Mouse (Mus musculus) urinary bladder, postnatal 4 days (tissue): Measurements from ENCODE around the gene Zfp956.

ENCODE experiments used
- DNase-seq, 2 experiments: peaks; one replicate each; pipeline ENCODE4 v3.0.0; 2021 to 2022; ENCODE audit warnings: low spot score in 2 of 2

The Zfp956 gene

DNA sequence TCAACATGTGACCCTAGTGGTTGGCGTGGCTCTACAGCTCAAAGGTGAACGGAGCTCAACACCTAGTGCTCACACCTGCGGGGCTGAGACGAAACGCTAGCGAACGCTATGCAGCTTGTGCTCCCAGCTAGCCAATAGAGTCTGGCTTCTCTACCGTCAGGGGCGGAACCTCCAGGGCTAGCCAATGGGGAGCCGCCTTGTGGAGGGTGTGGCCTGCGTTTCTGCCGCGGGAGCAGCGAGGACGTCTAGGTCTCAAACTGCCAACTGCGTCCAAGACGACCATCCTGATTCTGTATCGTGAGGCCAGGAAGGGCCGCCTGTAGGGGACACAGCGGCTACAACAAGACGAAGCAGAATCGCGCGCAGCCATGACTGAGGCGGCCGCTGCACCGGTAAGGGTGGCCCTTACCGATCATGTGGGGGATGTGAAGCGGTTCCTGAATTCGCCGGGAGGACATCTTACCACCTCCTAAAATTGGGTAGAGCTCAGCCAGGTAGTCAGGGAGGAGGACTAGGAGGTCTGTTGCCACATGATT is at the start of gene Zfp956:
Gene Zfp956, plus strand, starts transcription at position 200 of the 536 bp plus-strand sequence.
- DNase-seq: peak; percentile 88 to 94

- no peak for DNase-seq
Measured at GRCm38 (mm10) chr6:47903587-47903986, 49.6 kb upstream of the Zfp956 start.

DNA sequence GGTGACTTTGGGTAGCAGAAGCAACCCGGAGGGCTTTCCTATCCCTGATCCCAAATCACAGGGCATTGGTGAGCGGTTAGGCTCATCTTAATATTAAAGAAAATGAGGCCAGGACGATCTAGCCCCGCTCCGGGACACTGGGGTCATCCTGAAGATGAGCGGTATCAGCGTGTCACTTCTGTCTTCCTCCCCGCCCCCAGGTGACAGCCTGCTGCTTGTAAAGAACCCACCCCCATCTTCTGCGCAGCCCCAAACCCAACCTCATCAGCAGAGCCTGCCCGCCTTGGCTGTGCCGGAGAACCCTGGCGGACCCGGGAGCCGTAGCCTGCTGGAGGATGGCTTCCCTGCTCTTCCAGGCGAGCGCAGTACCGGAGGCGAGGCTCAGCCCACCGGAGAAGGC is 48.8 kb upstream of the Zfp956 start:
- no peak for DNase-seq

DNA sequence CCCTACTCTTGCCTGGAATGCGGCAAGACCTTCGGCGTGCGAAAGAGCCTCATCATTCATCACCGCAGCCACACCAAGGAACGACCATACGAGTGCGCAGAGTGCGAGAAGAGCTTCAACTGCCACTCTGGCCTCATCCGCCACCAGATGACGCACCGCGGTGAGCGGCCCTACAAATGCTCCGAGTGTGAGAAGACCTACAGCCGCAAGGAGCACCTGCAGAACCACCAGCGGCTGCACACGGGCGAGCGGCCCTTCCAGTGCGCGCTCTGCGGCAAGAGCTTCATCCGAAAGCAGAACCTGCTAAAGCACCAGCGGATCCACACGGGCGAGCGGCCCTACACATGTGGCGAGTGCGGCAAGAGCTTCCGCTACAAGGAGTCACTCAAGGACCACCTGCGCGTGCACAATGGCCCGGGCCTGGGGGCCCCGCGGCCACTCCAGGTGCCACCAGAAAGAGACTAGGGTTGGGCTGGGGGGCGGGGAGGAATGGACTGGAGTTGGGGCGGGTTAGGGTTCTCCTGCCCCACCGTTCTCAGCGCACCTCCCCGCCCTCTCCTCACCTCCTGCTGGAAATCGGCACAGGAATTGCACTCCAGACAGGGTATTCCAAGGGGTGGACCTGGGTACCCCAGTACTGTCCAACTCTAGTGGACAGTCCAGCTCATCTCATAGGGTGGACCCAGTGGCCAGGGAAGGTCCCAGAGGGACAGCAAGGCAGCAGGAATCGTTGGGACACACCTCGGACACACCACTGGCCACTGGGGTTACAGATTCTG is 48.1 kb upstream of the Zfp956 start:
- no peak for DNase-seq

- no peak for DNase-seq
Measured at GRCm38 (mm10) chr6:47906326-47906725, 46.9 kb upstream of the Zfp956 start.

GRCm38 (mm10) chr6:47909007-47909406 is 44.2 kb upstream of the Zfp956 start:
- DNase-seq: no peak

DNA sequence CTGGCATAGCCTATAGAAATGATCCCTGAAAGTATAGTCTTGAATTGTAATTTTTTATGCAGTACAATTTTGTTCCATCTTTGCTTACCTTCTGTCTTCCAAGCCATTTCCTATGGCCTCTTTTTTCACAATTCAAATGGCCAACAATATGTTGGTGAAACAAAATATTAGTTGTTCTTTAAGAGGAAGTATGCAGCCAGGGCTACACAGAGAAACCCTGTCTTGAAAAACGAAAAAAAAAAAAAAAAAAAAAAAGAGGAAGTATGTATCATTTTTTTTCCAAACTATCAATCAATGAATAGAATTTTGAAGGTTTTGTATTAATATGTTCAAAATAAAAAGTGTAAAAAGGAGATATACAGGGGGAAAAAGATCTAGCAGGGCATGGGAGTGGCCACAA is 41.5 kb upstream of the Zfp956 start:
- DNase-seq: no peak

GRCm38 (mm10) chr6:47912991-47913390 is 40.2 kb upstream of the Zfp956 start:
- DNase-seq: no peak

DNA sequence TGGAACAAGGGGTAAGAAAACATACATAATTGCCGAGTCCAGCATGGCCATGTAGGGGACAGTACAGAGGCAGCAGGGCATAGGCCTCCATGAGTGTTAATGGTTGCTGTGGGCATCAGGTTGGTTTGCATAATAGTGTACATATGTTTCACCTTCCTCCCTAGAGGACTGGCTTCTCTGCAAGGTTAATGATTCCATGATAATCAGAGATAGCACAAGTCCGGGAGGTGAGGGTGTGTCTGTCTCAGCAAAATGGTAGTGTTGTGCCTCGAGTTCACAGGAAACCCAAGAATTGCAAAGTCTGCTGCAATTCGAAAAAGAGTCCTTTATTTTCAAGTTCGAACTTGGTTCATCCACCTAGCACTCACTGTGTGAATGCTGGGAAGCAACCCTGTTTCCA is 36.1 kb upstream of the Zfp956 start:
- no peak for DNase-seq

DNA sequence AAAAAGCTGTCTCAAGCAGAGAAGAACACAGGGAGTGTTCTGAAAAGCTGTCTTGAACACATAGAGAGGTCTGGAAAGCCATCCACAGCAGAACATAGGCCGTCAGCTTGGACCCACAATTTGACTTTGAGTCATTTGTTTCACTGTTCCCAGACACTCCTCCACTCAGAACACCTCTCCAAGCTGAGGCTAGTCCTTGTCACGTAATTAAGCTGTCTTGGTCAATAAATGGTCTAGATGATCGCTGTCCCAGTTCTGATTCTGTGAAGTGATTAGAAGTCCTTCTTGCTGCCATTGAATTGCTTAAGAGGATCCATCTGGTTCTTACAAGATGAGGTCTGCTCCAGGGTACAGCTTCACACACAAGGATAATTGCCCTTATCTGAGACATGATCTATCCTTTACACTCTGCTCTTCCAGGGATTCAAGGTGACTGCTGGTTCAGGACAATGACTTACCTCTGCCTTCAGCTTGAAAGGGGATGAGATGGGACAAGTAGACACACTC is 34.4 kb upstream of the Zfp956 start:
- DNase-seq: no peak

DNA sequence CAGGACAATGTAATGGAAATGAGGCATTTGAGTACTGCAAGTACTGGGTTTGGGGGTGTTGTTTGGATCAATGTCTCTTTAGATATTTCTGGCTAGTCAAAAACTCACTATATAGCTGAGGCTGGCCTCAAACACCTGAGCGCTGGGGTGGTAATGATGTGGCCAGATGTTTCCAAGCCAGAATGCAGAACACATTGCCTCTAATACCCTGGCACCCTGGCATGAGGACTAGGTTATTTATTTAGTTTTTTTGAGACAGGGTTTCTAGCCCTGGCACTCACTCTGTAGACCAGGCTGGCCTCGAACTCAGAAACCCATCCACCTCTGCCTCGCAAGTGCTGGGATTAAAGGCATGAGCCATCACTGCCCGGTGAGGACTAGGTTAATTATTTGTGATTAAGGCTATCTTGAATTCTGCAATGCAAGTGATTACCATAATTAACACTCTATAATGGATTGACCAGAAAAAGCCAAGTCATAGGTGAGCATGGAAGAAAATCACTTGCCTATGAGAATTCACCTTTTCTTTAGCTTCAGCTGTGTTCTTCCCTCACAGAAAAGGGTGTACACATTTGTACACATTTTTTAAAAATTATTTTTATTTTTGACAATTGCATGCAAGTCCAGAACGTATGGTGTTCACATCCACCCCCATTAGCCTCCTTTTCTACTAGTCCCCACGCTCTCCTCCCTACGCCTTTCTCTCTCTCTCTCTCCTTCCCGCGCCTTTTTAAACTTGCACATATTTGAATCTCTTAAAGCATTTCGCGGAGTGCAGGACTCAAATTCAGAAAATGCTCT is 33.3 kb upstream of the Zfp956 start:
- no peak for DNase-seq

DNA sequence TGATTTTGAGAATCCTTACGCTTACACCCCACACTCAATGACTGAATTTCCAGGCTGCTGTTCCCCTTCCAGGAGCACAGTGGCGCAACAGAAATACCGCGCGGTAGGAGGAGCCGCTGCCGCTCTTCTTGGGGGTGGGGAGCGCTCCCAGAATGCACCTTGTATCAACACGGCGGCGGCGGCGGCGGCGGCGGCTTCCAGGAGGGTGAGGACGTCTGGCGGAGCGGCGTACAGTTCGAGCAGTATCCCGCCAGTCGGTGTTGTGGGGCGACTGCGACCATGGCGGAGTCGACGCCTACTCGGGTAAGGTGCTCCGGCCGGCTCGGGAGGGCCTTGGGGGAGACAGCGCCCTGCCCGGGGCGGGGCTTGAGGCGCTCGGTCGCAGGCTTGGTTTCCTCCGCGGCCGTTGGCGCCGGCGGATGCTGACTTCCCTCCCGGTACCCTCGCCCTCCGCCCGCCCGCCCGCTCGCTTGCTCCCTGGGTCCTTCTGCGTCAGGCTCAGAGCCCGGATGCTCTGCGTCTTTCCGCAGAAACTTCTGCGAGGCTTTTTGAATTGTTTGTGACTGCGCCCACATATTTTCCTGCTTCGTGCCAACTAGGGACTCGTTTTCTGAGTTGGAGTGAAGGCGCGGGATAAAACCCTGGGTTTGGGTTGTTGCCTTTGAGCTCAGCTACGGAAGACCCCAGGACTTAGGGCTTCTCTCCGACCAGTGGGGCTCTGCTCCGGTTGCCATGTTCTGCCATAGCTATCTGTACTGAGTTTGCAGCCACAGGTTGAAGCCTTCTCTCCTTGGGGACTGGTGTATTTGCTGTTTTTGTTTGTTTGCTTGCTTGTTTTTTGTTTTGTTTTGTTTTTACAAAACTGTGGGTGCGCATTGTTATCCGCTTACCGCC is 32.5 kb upstream of the Zfp956 start, which contains the start of gene Zfp212:
Gene Zfp212, plus strand, starts transcription at position 30 of the 894 bp plus-strand sequence.
- DNase-seq: peak; percentile 82 to 84

DNA sequence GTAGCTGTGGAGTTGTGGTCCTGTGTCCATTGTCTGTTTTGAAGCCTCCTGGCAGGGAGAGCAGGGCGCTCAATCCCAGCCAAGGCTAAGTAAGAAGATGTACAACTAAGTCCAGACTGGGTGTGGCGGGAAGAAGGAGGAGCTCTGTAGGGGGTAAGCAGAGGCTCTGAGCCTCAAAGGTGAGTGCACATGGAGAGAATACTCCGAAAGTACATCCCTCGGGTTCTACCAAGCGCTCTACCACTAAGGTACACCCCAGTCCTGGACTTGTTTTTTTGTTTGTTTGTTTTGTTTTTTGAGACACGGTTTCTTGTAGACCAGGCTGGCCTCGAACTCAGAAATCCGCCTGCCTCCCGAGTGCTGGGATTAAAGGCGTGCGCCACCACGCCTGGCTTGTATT is 10.7 kb upstream of the Zfp956 start:
- DNase-seq: no peak

DNA sequence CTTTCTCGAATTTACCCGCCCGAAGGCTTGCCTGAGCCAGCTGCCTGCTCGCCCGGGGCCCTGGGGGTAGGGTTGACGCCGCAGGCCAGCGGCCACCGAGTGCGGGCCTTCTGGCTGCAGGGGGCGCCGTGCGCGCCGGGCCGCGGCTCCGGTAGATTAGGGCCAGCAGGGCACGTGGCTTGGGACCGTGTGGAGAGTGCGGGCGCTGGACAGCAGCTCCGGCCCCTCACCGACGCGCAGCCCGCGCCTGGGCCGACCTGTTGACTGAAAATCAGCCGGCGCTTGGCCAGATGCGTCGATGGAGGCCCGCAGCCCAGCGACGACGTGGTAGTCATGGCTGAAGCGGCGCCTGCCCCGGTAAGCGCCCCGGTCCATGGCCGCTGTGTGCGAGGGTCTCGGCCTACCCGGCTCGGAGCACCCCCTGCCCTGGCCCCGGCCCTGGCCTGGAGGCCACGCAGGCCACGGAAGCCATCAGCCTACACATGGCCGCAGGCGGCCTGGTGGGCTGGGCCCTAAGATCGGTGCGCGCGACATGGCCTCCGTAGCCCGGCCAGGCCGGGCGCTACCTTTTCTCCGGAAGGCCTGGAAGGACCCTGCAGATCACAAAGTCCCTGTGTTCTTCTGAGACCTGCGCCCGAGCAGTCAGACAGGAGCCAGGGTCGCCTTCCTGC is 10.0 kb upstream of the Zfp956 start:
- DNase-seq: peak; percentile 67 to 72

DNA sequence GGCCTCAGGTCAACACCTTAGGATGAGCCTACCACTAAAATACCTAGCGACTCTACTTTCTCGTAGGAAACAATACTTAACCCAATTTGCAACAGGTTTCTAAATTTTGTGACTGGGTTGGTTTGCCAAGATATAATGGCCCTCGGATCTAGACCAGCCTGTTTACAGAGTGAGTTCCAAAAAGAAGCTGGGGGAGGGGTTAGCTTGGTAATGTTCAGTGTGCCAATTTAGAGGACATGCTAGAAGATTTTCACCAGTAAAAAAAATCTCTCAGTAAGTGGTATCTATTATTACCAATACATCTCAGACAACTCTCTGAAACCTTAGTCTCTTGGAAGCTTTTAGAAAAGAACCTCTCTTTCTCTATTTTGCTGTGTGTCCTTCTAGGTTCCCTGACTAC is 9.5 kb upstream of the Zfp956 start:
- no peak for DNase-seq

- no peak for DNase-seq
Measured at GRCm38 (mm10) chr6:47947388-47947787, 5.8 kb upstream of the Zfp956 start.

- DNase-seq: no peak
Measured at GRCm38 (mm10) chr6:47954425-47954824, 1.2 kb downstream of the Zfp956 start.

DNA sequence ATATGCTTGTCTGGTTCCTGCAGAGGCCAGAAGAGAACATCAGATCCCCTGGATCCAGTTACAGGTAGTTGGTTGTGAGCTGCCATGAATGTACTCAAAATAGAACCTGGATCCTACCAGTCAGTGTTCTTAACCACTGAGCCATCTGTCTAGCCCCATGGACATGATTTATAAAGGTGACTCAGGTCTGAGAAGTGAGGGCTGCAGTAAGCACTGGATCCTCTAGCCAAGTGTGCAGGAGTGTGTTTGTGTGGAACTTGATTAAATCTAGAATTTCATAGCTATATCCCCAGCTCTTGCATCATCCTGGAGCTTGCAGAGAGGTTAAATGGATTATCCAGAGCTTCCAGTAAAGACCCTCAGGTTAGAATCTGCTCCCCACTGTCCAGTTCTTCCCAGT is 4.6 kb downstream of the Zfp956 start:
- DNase-seq: no peak

- no peak for DNase-seq
Measured at GRCm38 (mm10) chr6:47960685-47961421, 7.7 kb downstream of the Zfp956 start.

- no peak for DNase-seq
Measured at GRCm38 (mm10) chr6:47963051-47963450, 9.9 kb downstream of the Zfp956 start.
